Mouse (Mus musculus) bone marrow macrophage, adult 2 months (primary cell): ENCODE measurements around the gene Smtnl2. TPM values are rescaled to one million over a fixed set of nuclear protein-coding genes. Genes with fewer than 3 reads are reported as not detected.

Experiments
- H3K27ac ChIP-seq: 2 replicates; pipeline ENCODE4 v1.5.1; 2012; ENCODE audit warnings: low read depth, low read length; ENCODE audit not compliant: insufficient read depth
- H3K4me1 ChIP-seq: 2 replicates; pipeline ENCODE4 v1.6.1; 2012; ENCODE audit warnings: low read length; ENCODE audit not compliant: control insufficient read depth, insufficient read depth
- H3K4me3 ChIP-seq: 2 replicates; pipeline ENCODE4 v1.5.1; 2012; ENCODE audit warnings: mild to moderate bottlenecking, low read length, moderate library complexity; ENCODE audit not compliant: insufficient read depth
- CTCF ChIP-seq: IDR thresholded peaks from 2 replicates; pipeline ENCODE4 v1.5.1; 2012; ENCODE audit warnings: low read depth, mild to moderate bottlenecking, low read length, moderate library complexity
- POLR2A ChIP-seq: IDR thresholded peaks from 2 replicates; pipeline ENCODE4 v1.6.1; 2012; ENCODE audit warnings: mild to moderate bottlenecking, low read depth, low read length, borderline replicate concordance
- polyA plus RNA-seq: library from polyadenylated mRNA; stranded (reverse); fragments of >200 nt; gene quantifications from 2 replicates; pipeline ENCODE4 v1.2.4, GENCODE M21; 2012; ENCODE audit not compliant: missing spikeins, insufficient read depth, insufficient read length

The Smtnl2 gene
- polyA plus RNA-seq, 1 experiment = not detected

- Histone ChIP-seq H3K27ac (no peak overlapping the region), H3K4me3 (no peak overlapping the region), H3K4me1 (no peaks in the 10 kb centered on the region)
- TF ChIP-seq POLR2A (no peak), CTCF (no peak)
Observed at GRCm38 (mm10) chr11:72413601-72414190, 2.2 kb upstream of the Smtnl2 start.

- TF ChIP-seq CTCF (no peak), POLR2A (no peak)
Observed at GRCm38 (mm10) chr11:72413016-72413415, 1.5 kb upstream of the Smtnl2 start.

GRCm38 (mm10) chr11:72411945-72412344 is 432 bp upstream of the Smtnl2 start:
- TF ChIP-seq CTCF (no peak), POLR2A (no peak)
- Histone ChIP-seq H3K4me3 (no peak overlapping the region), H3K4me1 (no peaks in the 10 kb centered on the region), H3K27ac (no peak overlapping the region)

More at GRCm38 (mm10) chr11:72413016-72413415, 1.5 kb upstream of the Smtnl2 start:
- no peaks in the 10 kb centered on the region for H3K4me1 ChIP-seq
- no peak overlapping the region for H3K4me3 ChIP-seq
- H3K27ac ChIP-seq = no peak overlapping the region

GRCm38 (mm10) chr11:72410521-72411092 is 906 bp downstream of the Smtnl2 start:
- Histone ChIP-seq H3K4me1 (no peaks in the 10 kb centered on the region), H3K27ac (no peak overlapping the region), H3K4me3 (0 out of 2 replicates have a peak overlapping the region, but pooled peaks have one; percentile 47)
- TF ChIP-seq CTCF = no peak
- TF ChIP-seq POLR2A = no peak

- TF ChIP-seq CTCF (no peak), POLR2A (no peak)
- Histone ChIP-seq H3K4me1 (no peaks in the 10 kb centered on the region), H3K27ac (no peak overlapping the region), H3K4me3 (no peak overlapping the region)
Observed at GRCm38 (mm10) chr11:72409649-72410385, 1.7 kb downstream of the Smtnl2 start.

- Histone ChIP-seq H3K4me3 (no peak overlapping the region), H3K27ac (no peak overlapping the region), H3K4me1 (no peaks in the 10 kb centered on the region)
- TF ChIP-seq POLR2A (no peak), CTCF (no peak)
Observed at GRCm38 (mm10) chr11:72408451-72409170, 2.9 kb downstream of the Smtnl2 start.

GRCm38 (mm10) chr11:72407574-72407973 is 3.9 kb downstream of the Smtnl2 start:
- no peak overlapping the region for H3K27ac ChIP-seq
- no peak overlapping the region for H3K4me3 ChIP-seq
- no peaks in the 10 kb centered on the region for H3K4me1 ChIP-seq
- TF ChIP-seq POLR2A (no peak), CTCF (no peak)

GRCm38 (mm10) chr11:72407081-72407480 is 4.4 kb downstream of the Smtnl2 start:
- TF ChIP-seq POLR2A (no peak), CTCF (no peak)
- Histone ChIP-seq H3K4me1 (no peaks in the 10 kb centered on the region), H3K27ac (no peak overlapping the region), H3K4me3 (no peak overlapping the region)

GRCm38 (mm10) chr11:72406079-72406675 is 5.3 kb downstream of the Smtnl2 start:
- TF ChIP-seq CTCF = no peak
- TF ChIP-seq POLR2A = no peak
- Histone ChIP-seq H3K27ac (no peak overlapping the region), H3K4me1 (no peaks in the 10 kb centered on the region), H3K4me3 (no peak overlapping the region)
